Mouse (Mus musculus): ENCODE data around the gene Dnajc28.
"Not testable (repeated sequence)": the region's sequence is repeated elsewhere in the genome, so short reads cannot be mapped to it uniquely, and the experiment has no call there.

Gene Dnajc28

GRCm38 (mm10) chr16:91618511-91619501 lies at the start of gene Dnajc28:
Gene Dnajc28 (minus strand): TSS chr16:91619026.
- in situ Hi-C loops (cut with MboI): no loop called here

GRCm38 (mm10) chr16:91663795-91664194 lies 45.0 kb upstream of the Dnajc28 start:
- in situ Hi-C loops (cut with MboI): no loop called here

GRCm38 (mm10) chr16:91662336-91662735 lies 43.5 kb upstream of the Dnajc28 start:
- in situ Hi-C loops (cut with MboI): no loop called here

GRCm38 (mm10) chr16:91661397-91661796 lies 42.6 kb upstream of the Dnajc28 start:
- in situ Hi-C loops (cut with MboI): no loop called here

- in situ Hi-C loops (cut with MboI): no loop called here
Observed at GRCm38 (mm10) chr16:91659798-91660197, 41.0 kb upstream of the Dnajc28 start.

- in situ Hi-C loops (cut with MboI): no loop called here
Observed at GRCm38 (mm10) chr16:91658471-91658870, 39.6 kb upstream of the Dnajc28 start.

GRCm38 (mm10) chr16:91657285-91657684 lies 38.5 kb upstream of the Dnajc28 start:
- in situ Hi-C loops (cut with MboI): no loop called here

GRCm38 (mm10) chr16:91655285-91655684 lies 36.5 kb upstream of the Dnajc28 start:
- in situ Hi-C loops (cut with MboI): no loop called here

GRCm38 (mm10) chr16:91652191-91652590 lies 33.4 kb upstream of the Dnajc28 start:
- in situ Hi-C loops (cut with MboI): no loop called here

GRCm38 (mm10) chr16:91649781-91650180 lies 31.0 kb upstream of the Dnajc28 start:
- in situ Hi-C loops (cut with MboI): no loop called here

GRCm38 (mm10) chr16:91649246-91649645 lies 30.4 kb upstream of the Dnajc28 start:
- in situ Hi-C loops (cut with MboI): no loop called here

GRCm38 (mm10) chr16:91648220-91648550 lies 29.4 kb upstream of the Dnajc28 start:
- in situ Hi-C loops (cut with MboI): no loop called here

GRCm38 (mm10) chr16:91647461-91648219 lies 28.8 kb upstream of the Dnajc28 start, which contains the start of gene Son:
Gene Son (plus strand): TSS chr16:91647506.
- in situ Hi-C loops (cut with MboI): no loop called here

GRCm38 (mm10) chr16:91646681-91647419 lies 28.0 kb upstream of the Dnajc28 start, which contains the start of gene Gart:
Gene Gart (minus strand): TSS chr16:91646952.
- in situ Hi-C loops (cut with MboI): no loop called here

GRCm38 (mm10) chr16:91645995-91646602 lies 27.3 kb upstream of the Dnajc28 start:
- in situ Hi-C loops (cut with MboI): no loop called here

GRCm38 (mm10) chr16:91645420-91645819 lies 26.6 kb upstream of the Dnajc28 start:
- in situ Hi-C loops (cut with MboI): not testable (repeated sequence)

GRCm38 (mm10) chr16:91644901-91645300 lies 26.1 kb upstream of the Dnajc28 start:
- in situ Hi-C loops (cut with MboI): no loop called here

- in situ Hi-C loops (cut with MboI): no loop called here
Observed at GRCm38 (mm10) chr16:91640171-91640570, 21.3 kb upstream of the Dnajc28 start.

GRCm38 (mm10) chr16:91639636-91640035 lies 20.8 kb upstream of the Dnajc28 start:
- in situ Hi-C loops (cut with MboI): no loop called here

GRCm38 (mm10) chr16:91639161-91639560 lies 20.3 kb upstream of the Dnajc28 start:
- in situ Hi-C loops (cut with MboI): no loop called here

GRCm38 (mm10) chr16:91633641-91634040 lies 14.8 kb upstream of the Dnajc28 start:
- in situ Hi-C loops (cut with MboI): no loop called here

All from mature B cell (primary cell).